Mouse (Mus musculus): ENCODE measurements around the gene Lexm. TPM values are rescaled to one million over a fixed set of nuclear protein-coding genes. Genes with fewer than 3 reads are reported as not detected.

The Lexm gene
- polyA plus RNA-seq, 1 experiment from 2014 or later: not detected

- Histone ChIP-seq H3K27me3 (ENCODE audit: insufficient read depth, low read length) (no peaks in the 10 kb centered on the region), H3K9ac (no peak overlapping the region), H3K36me3 (ENCODE audit: insufficient read depth) (peaks cover 49% of the 10 kb centered on the region), H3K4me2 (no peak overlapping the region; the same call in 1 of the 2 replicates), H3K4me3 (ENCODE audit: low read depth, low read length) (no peak overlapping the region), H3K9me3 (ENCODE audit: low read depth, low read length) (no peaks in the 10 kb centered on the region), H3K27ac (ENCODE audit: low read depth) (no peak overlapping the region), H3K4me1 (ENCODE audit: insufficient read depth) (peaks cover 14% of the 10 kb centered on the region)
- 84% methylated on average over 11 of the region's 11 CpGs for WGBS
- TF ChIP-seq CTCF (IDR thresholded peaks at IDR 0.05; ENCODE audit: low read depth): no peak
- ATAC-seq (ENCODE audit: insufficient read depth): no peak
- no peak for DNase-seq
These were observed 52.9 kb downstream of the Lexm start for GRCm38 (mm10) chr4:106564161-106564560.

GRCm38 (mm10) chr4:106562837-106563790 lies 53.9 kb downstream of the Lexm start:
- Histone ChIP-seq H3K4me1 (ENCODE audit: insufficient read depth) (peaks cover 14% of the 10 kb centered on the region), H3K4me2 (peak overlapping the region; percentile 95), H3K36me3 (ENCODE audit: insufficient read depth) (peaks cover 40% of the 10 kb centered on the region), H3K27ac (ENCODE audit: low read depth) (no peak overlapping the region), H3K27me3 (ENCODE audit: insufficient read depth, low read length) (no peaks in the 10 kb centered on the region), H3K9ac (peak overlapping the region; percentile 36), H3K4me3 (ENCODE audit: low read depth, low read length) (peak overlapping the region; percentile 85), H3K9me3 (ENCODE audit: low read depth, low read length) (no peaks in the 10 kb centered on the region)
- DNase-seq (peak; percentile 57), ATAC-seq (ENCODE audit: insufficient read depth) (no peak)
- no peak for TF ChIP-seq CTCF (IDR thresholded peaks at IDR 0.05; ENCODE audit: low read depth)
- 32% methylated on average over 9 of the region's 9 CpGs for WGBS

GRCm38 (mm10) chr4:106562006-106562405 lies 55.0 kb downstream of the Lexm start:
- DNase-seq (peak; percentile 10), ATAC-seq (ENCODE audit: insufficient read depth) (no peak)
- WGBS: 4% methylated on average over 6 of the region's 6 CpGs
- H3K36me3 ChIP-seq (ENCODE audit: insufficient read depth): peaks cover 29% of the 10 kb centered on the region
- peaks cover 14% of the 10 kb centered on the region for H3K4me1 ChIP-seq (ENCODE audit: insufficient read depth)
- TF ChIP-seq CTCF (IDR thresholded peaks at IDR 0.05; ENCODE audit: low read depth): no peak
- H3K9me3 ChIP-seq (ENCODE audit: low read depth, low read length): no peaks in the 10 kb centered on the region
- H3K4me2 ChIP-seq: peak overlapping the region; percentile 95
- no peak overlapping the region for H3K27ac ChIP-seq (ENCODE audit: low read depth)
- peak overlapping the region; percentile 72 for H3K9ac ChIP-seq
- H3K4me3 ChIP-seq (ENCODE audit: low read depth, low read length): peak overlapping the region; percentile 85
- H3K27me3 ChIP-seq (ENCODE audit: insufficient read depth, low read length): no peaks in the 10 kb centered on the region

GRCm38 (mm10) chr4:106560846-106561781 lies 55.9 kb downstream of the Lexm start, which contains the start of gene Dhcr24:
TSS of gene Dhcr24 (plus strand) at chr4:106561038.
- peak within 1 kb of the TSS; percentile 72 for H3K9ac ChIP-seq
- peak within 1 kb of the TSS; percentile 70 for H3K27ac ChIP-seq (ENCODE audit: low read depth)
- H3K27me3 ChIP-seq (ENCODE audit: insufficient read depth, low read length): no peaks in the 10 kb centered on the region
- H3K9me3 ChIP-seq (ENCODE audit: low read depth, low read length): no peaks in the 10 kb centered on the region
- ATAC-seq (ENCODE audit: insufficient read depth): peak; percentile 98
- peak within 1 kb of the TSS; percentile 85 for H3K4me3 ChIP-seq (ENCODE audit: low read depth, low read length)
- H3K4me1 ChIP-seq (ENCODE audit: insufficient read depth): peaks cover 14% of the 10 kb centered on the region
- under 1% methylated on average over 84 of the region's 89 CpGs for WGBS
- no peak for TF ChIP-seq CTCF (IDR thresholded peaks at IDR 0.05; ENCODE audit: low read depth)
- H3K4me2 ChIP-seq: peak within 1 kb of the TSS; percentile 95
- H3K36me3 ChIP-seq (ENCODE audit: insufficient read depth): peaks cover 20% of the 10 kb centered on the region
- DNase-seq: peak; percentile 97

GRCm38 (mm10) chr4:106560213-106560845 lies 56.7 kb downstream of the Lexm start:
- Histone ChIP-seq H3K4me2 (peak overlapping the region; percentile 95), H3K9ac (peak overlapping the region; percentile 32), H3K27ac (ENCODE audit: low read depth) (no peak overlapping the region; the same call in 1 of the 2 replicates), H3K36me3 (ENCODE audit: insufficient read depth) (peaks cover 12% of the 10 kb centered on the region), H3K4me3 (ENCODE audit: low read depth, low read length) (peak overlapping the region; percentile 85), H3K27me3 (ENCODE audit: insufficient read depth, low read length) (no peaks in the 10 kb centered on the region), H3K9me3 (ENCODE audit: low read depth, low read length) (no peaks in the 10 kb centered on the region), H3K4me1 (ENCODE audit: insufficient read depth) (peaks cover 14% of the 10 kb centered on the region)
- ATAC-seq (ENCODE audit: insufficient read depth) (peak; percentile 2), DNase-seq (no peak)
- 2% methylated on average over 20 of the region's 20 CpGs for WGBS
- TF ChIP-seq CTCF (IDR thresholded peaks at IDR 0.05; ENCODE audit: low read depth): 0 out of 2 replicates have a peak, but pooled peaks have one; percentile 6

Measured in lung, embryonic 14.5 days (tissue).